Mouse (Mus musculus): ENCODE results near the gene Bcl6. TPM values are rescaled to one million over a fixed set of nuclear protein-coding genes. Genes with fewer than 3 reads are reported as not detected.
A peak's percentile ranks its signal among the peaks of the same experiment; 100 is the strongest.

Gene Bcl6
- polyA plus RNA-seq, 1 experiment from 2014 or later = 0.49 TPM

GRCm38 (mm10) chr16:23990161-23990970, 1.7 kb upstream of the Bcl6 start:
- peak overlapping the region; percentile 99 for H3K4me2 ChIP-seq (ENCODE audit: low read length)
- no peak for ATAC-seq (ENCODE audit: insufficient number of reproducible peaks, insufficient read depth, low FRiP score, low read depth)
- no peaks in the 10 kb centered on the region for H3K27me3 ChIP-seq (ENCODE audit: control insufficient read depth, insufficient read depth, low read length)
- WGBS = 50% methylated on average over 11 of the region's 11 CpGs
- H3K36me3 ChIP-seq (ENCODE audit: control insufficient read depth, insufficient read depth, low read length) = no peaks in the 10 kb centered on the region
- H3K9me3 ChIP-seq (ENCODE audit: control insufficient read depth, low read length) = no peaks in the 10 kb centered on the region
- peak overlapping the region; percentile 95 for H3K9ac ChIP-seq (ENCODE audit: low read length)
- peak overlapping the region; percentile 83 to 87 for H3K4me3 ChIP-seq (ENCODE audit: control insufficient read depth in 1 of 2, insufficient read depth in 1 of 2, low read depth in 1 of 2, low read length in 2 of 2)
- H3K27ac ChIP-seq (replicated peaks in 1 of 2; ENCODE audit: control insufficient read depth in 1 of 2, insufficient read depth in 1 of 2, low read depth in 2 of 2, low read length in 2 of 2) = peak overlapping the region; percentile 28 to 99; a peak in 3 of 4 replicates
- peaks cover 9 to 32% of the 10 kb centered on the region in 2 experiments for H3K4me1 ChIP-seq (ENCODE audit: control insufficient read depth in 2 of 2, insufficient read depth in 2 of 2, low read length in 2 of 2)

- H3K9me3 ChIP-seq (ENCODE audit: control insufficient read depth, low read length) = no peaks in the 10 kb centered on the region
- no peaks in the 10 kb centered on the region for H3K27me3 ChIP-seq (ENCODE audit: control insufficient read depth, insufficient read depth, low read length)
- H3K4me3 ChIP-seq (ENCODE audit: control insufficient read depth in 1 of 2, insufficient read depth in 1 of 2, low read depth in 1 of 2, low read length in 2 of 2) = peak overlapping the region; percentile 83 to 87
- peak overlapping the region; percentile 95 for H3K9ac ChIP-seq (ENCODE audit: low read length)
- ATAC-seq (ENCODE audit: insufficient number of reproducible peaks, insufficient read depth, low FRiP score, low read depth) = no peak
- H3K36me3 ChIP-seq (ENCODE audit: control insufficient read depth, insufficient read depth, low read length) = no peaks in the 10 kb centered on the region
- 5% methylated on average over 25 of the region's 25 CpGs for WGBS
- H3K4me2 ChIP-seq (ENCODE audit: low read length) = peak overlapping the region; percentile 99
- peak overlapping the region; percentile 99 for H3K27ac ChIP-seq (replicated peaks in 1 of 2; ENCODE audit: control insufficient read depth in 1 of 2, insufficient read depth in 1 of 2, low read depth in 2 of 2, low read length in 2 of 2)
- peaks cover 9 to 35% of the 10 kb centered on the region in 2 experiments for H3K4me1 ChIP-seq (ENCODE audit: control insufficient read depth in 2 of 2, insufficient read depth in 2 of 2, low read length in 2 of 2)
Observed at GRCm38 (mm10) chr16:23989209-23990160, 833 bp upstream of the Bcl6 start.

- Histone ChIP-seq H3K36me3 (ENCODE audit: control insufficient read depth, insufficient read depth, low read length) (no peaks in the 10 kb centered on the region), H3K27me3 (ENCODE audit: control insufficient read depth, insufficient read depth, low read length) (no peaks in the 10 kb centered on the region), H3K4me3 (ENCODE audit: control insufficient read depth in 1 of 2, insufficient read depth in 1 of 2, low read depth in 1 of 2, low read length in 2 of 2) (peak overlapping the region; percentile 83 to 87), H3K9ac (ENCODE audit: low read length) (peak overlapping the region; percentile 95), H3K4me2 (ENCODE audit: low read length) (peak overlapping the region; percentile 99), H3K4me1 (ENCODE audit: control insufficient read depth in 2 of 2, insufficient read depth in 2 of 2, low read length in 2 of 2) (peaks cover 7 to 39% of the 10 kb centered on the region in 2 experiments), H3K27ac (replicated peaks in 1 of 2; ENCODE audit: control insufficient read depth in 1 of 2, insufficient read depth in 1 of 2, low read depth in 2 of 2, low read length in 2 of 2) (peak overlapping the region; percentile 99), H3K9me3 (ENCODE audit: control insufficient read depth, low read length) (no peaks in the 10 kb centered on the region)
- no peak for ATAC-seq (ENCODE audit: insufficient number of reproducible peaks, insufficient read depth, low FRiP score, low read depth)
- WGBS = 1% methylated on average over 13 of the region's 13 CpGs
Observed at GRCm38 (mm10) chr16:23988157-23988465, 541 bp downstream of the Bcl6 start.

GRCm38 (mm10) chr16:23987341-23988156, 1.1 kb downstream of the Bcl6 start:
- Histone ChIP-seq H3K4me2 (ENCODE audit: low read length) (peak overlapping the region; percentile 99), H3K36me3 (ENCODE audit: control insufficient read depth, insufficient read depth, low read length) (no peaks in the 10 kb centered on the region), H3K9me3 (ENCODE audit: control insufficient read depth, low read length) (no peaks in the 10 kb centered on the region), H3K27me3 (ENCODE audit: control insufficient read depth, insufficient read depth, low read length) (no peaks in the 10 kb centered on the region), H3K4me3 (ENCODE audit: control insufficient read depth in 1 of 2, insufficient read depth in 1 of 2, low read depth in 1 of 2, low read length in 2 of 2) (peak overlapping the region; percentile 83 to 87), H3K4me1 (ENCODE audit: control insufficient read depth in 2 of 2, insufficient read depth in 2 of 2, low read length in 2 of 2) (peaks cover 7 to 38% of the 10 kb centered on the region in 2 experiments), H3K27ac (replicated peaks in 1 of 2; ENCODE audit: control insufficient read depth in 1 of 2, insufficient read depth in 1 of 2, low read depth in 2 of 2, low read length in 2 of 2) (peak overlapping the region; percentile 99), H3K9ac (ENCODE audit: low read length) (peak overlapping the region; percentile 95)
- no peak for ATAC-seq (ENCODE audit: insufficient number of reproducible peaks, insufficient read depth, low FRiP score, low read depth)
- under 1% methylated on average over 61 of the region's 64 CpGs for WGBS

- 2% methylated on average over 17 of the region's 17 CpGs for WGBS
- Histone ChIP-seq H3K27me3 (ENCODE audit: control insufficient read depth, insufficient read depth, low read length) (no peaks in the 10 kb centered on the region), H3K4me3 (ENCODE audit: control insufficient read depth in 1 of 2, insufficient read depth in 1 of 2, low read depth in 1 of 2, low read length in 2 of 2) (peak overlapping the region; percentile 83 to 87), H3K27ac (replicated peaks in 1 of 2; ENCODE audit: control insufficient read depth in 1 of 2, insufficient read depth in 1 of 2, low read depth in 2 of 2, low read length in 2 of 2) (peak overlapping the region in 1 of 2 experiments; percentile 99; a peak in 1 of 4 replicates), H3K4me1 (ENCODE audit: control insufficient read depth in 2 of 2, insufficient read depth in 2 of 2, low read length in 2 of 2) (peaks cover 9 to 38% of the 10 kb centered on the region in 2 experiments), H3K9me3 (ENCODE audit: control insufficient read depth, low read length) (no peaks in the 10 kb centered on the region), H3K4me2 (ENCODE audit: low read length) (peak overlapping the region; percentile 99), H3K9ac (ENCODE audit: low read length) (peak overlapping the region; percentile 95), H3K36me3 (ENCODE audit: control insufficient read depth, insufficient read depth, low read length) (no peaks in the 10 kb centered on the region)
- no peak for ATAC-seq (ENCODE audit: insufficient number of reproducible peaks, insufficient read depth, low FRiP score, low read depth)
Observed at GRCm38 (mm10) chr16:23986871-23987270, 1.8 kb downstream of the Bcl6 start.

GRCm38 (mm10) chr16:23986176-23986575, 2.5 kb downstream of the Bcl6 start:
- 4% methylated on average over 3 of the region's 3 CpGs for WGBS
- H3K4me3 ChIP-seq (ENCODE audit: control insufficient read depth in 1 of 2, insufficient read depth in 1 of 2, low read depth in 1 of 2, low read length in 2 of 2) = peak overlapping the region in 1 of 2 experiments; percentile 87; a peak in 2 of 4 replicates
- H3K4me2 ChIP-seq (ENCODE audit: low read length) = peak overlapping the region; percentile 99
- peak overlapping the region; percentile 95 for H3K9ac ChIP-seq (ENCODE audit: low read length)
- no peaks in the 10 kb centered on the region for H3K9me3 ChIP-seq (ENCODE audit: control insufficient read depth, low read length)
- no peak for ATAC-seq (ENCODE audit: insufficient number of reproducible peaks, insufficient read depth, low FRiP score, low read depth)
- H3K4me1 ChIP-seq (ENCODE audit: control insufficient read depth in 2 of 2, insufficient read depth in 2 of 2, low read length in 2 of 2) = peaks cover 8 to 40% of the 10 kb centered on the region in 2 experiments
- peak overlapping the region; percentile 8 to 43; a peak in 1 of 4 replicates for H3K27ac ChIP-seq (replicated peaks in 1 of 2; ENCODE audit: control insufficient read depth in 1 of 2, insufficient read depth in 1 of 2, low read depth in 2 of 2, low read length in 2 of 2)
- no peaks in the 10 kb centered on the region for H3K27me3 ChIP-seq (ENCODE audit: control insufficient read depth, insufficient read depth, low read length)
- H3K36me3 ChIP-seq (ENCODE audit: control insufficient read depth, insufficient read depth, low read length) = no peaks in the 10 kb centered on the region

- Histone ChIP-seq H3K4me3 (ENCODE audit: control insufficient read depth in 1 of 2, insufficient read depth in 1 of 2, low read depth in 1 of 2, low read length in 2 of 2) (peak overlapping the region in 1 of 2 experiments; percentile 53; a peak in 2 of 4 replicates), H3K4me2 (ENCODE audit: low read length) (peak overlapping the region; percentile 99), H3K9me3 (ENCODE audit: control insufficient read depth, low read length) (no peaks in the 10 kb centered on the region), H3K9ac (ENCODE audit: low read length) (no peak overlapping the region), H3K36me3 (ENCODE audit: control insufficient read depth, insufficient read depth, low read length) (no peaks in the 10 kb centered on the region), H3K27me3 (ENCODE audit: control insufficient read depth, insufficient read depth, low read length) (no peaks in the 10 kb centered on the region), H3K4me1 (ENCODE audit: control insufficient read depth in 2 of 2, insufficient read depth in 2 of 2, low read length in 2 of 2) (peaks cover 13 to 42% of the 10 kb centered on the region in 2 experiments), H3K27ac (replicated peaks in 1 of 2; ENCODE audit: control insufficient read depth in 1 of 2, insufficient read depth in 1 of 2, low read depth in 2 of 2, low read length in 2 of 2) (no peak overlapping the region)
- 8% methylated on average over 6 of the region's 6 CpGs for WGBS
- no peak for ATAC-seq (ENCODE audit: insufficient number of reproducible peaks, insufficient read depth, low FRiP score, low read depth)
Observed at GRCm38 (mm10) chr16:23985467-23985861, 3.2 kb downstream of the Bcl6 start.

All from heart, embryonic 14.5 days (tissue).